Mouse (Mus musculus) common myeloid progenitor, adult 5-6 weeks (primary cell): ENCODE results near the gene Gabarapl2. TPM values are rescaled to one million over a fixed set of nuclear protein-coding genes. Genes with fewer than 3 reads are reported as not detected.

Experiments used
- ATAC-seq: replicated peaks from 2 replicates; pipeline ENCODE4 v1.8.0; 2016; ENCODE audit warnings: low read depth, mild to moderate bottlenecking, moderate TSS enrichment, inconsistent platforms; ENCODE audit not compliant: poor library complexity, severe bottlenecking
- total RNA-seq: library from RNA; stranded (forward); fragments of 200-1000, 187-1606 nt; gene quantifications from 2 replicates; pipeline ENCODE4 v1.2.3, GENCODE M21; 2017

Gene Gabarapl2
- total RNA-seq, 1 experiment from 2014 or later = 28.6 TPM

- ATAC-seq = no peak
Observed at GRCm38 (mm10) chr8:111963546-111963945, 23.0 kb downstream of the Gabarapl2 start.

GRCm38 (mm10) chr8:111964351-111964750, 23.8 kb downstream of the Gabarapl2 start:
- no peak for ATAC-seq

GRCm38 (mm10) chr8:111964849-111965561, 24.5 kb downstream of the Gabarapl2 start:
- no peak for ATAC-seq

GRCm38 (mm10) chr8:111967246-111967870, 26.9 kb downstream of the Gabarapl2 start:
- ATAC-seq = peak; percentile 93

- no peak for ATAC-seq
Observed at GRCm38 (mm10) chr8:111968541-111968940, 28.0 kb downstream of the Gabarapl2 start.

GRCm38 (mm10) chr8:111968991-111969390, 28.5 kb downstream of the Gabarapl2 start:
- no peak for ATAC-seq

GRCm38 (mm10) chr8:111974138-111974537, 33.6 kb downstream of the Gabarapl2 start:
- no peak for ATAC-seq

- ATAC-seq = no peak
Observed at GRCm38 (mm10) chr8:111975706-111976105, 35.2 kb downstream of the Gabarapl2 start.

- ATAC-seq = peak; percentile 32
Observed at GRCm38 (mm10) chr8:111976326-111976725, 35.8 kb downstream of the Gabarapl2 start.

- no peak for ATAC-seq
Observed at GRCm38 (mm10) chr8:111978147-111978546, 37.6 kb downstream of the Gabarapl2 start.

GRCm38 (mm10) chr8:111982116-111982515, 41.6 kb downstream of the Gabarapl2 start:
- ATAC-seq = 0 out of 2 replicates have a peak, but pooled peaks have one; percentile 15

GRCm38 (mm10) chr8:111984511-111984910, 44.0 kb downstream of the Gabarapl2 start:
- ATAC-seq = no peak

- peak; percentile 74 for ATAC-seq
Observed at GRCm38 (mm10) chr8:111989911-111990310, 49.4 kb downstream of the Gabarapl2 start.

GRCm38 (mm10) chr8:111991278-111991677, 50.8 kb downstream of the Gabarapl2 start:
- no peak for ATAC-seq

- ATAC-seq = peak; percentile 98
Observed at GRCm38 (mm10) chr8:111992013-111992702, 51.7 kb downstream of the Gabarapl2 start, which contains the start of gene Adat1. TSS of gene Adat1 (minus strand) at chr8:111992302.

- ATAC-seq = no peak
Observed at GRCm38 (mm10) chr8:111992703-111993039, 52.2 kb downstream of the Gabarapl2 start.

Other genes with a start within 250 kb of the Gabarapl2 start
- gene Ctrb1, start 249.7 kb upstream of the Gabarapl2 start, total RNA-seq = not detected in 2 replicates
- gene Bcar1, start 196.9 kb upstream of the Gabarapl2 start, total RNA-seq = not detected in 2 replicates
- gene Cfdp1, start 86.4 kb upstream of the Gabarapl2 start, total RNA-seq = 202 and 252 TPM in 2 replicates
- gene Tmem170, start 64.0 kb upstream of the Gabarapl2 start, total RNA-seq = 2.3 and 2.5 TPM in 2 replicates
- gene Chst5, start 30.3 kb upstream of the Gabarapl2 start, total RNA-seq = not detected in 2 replicates
- 1.5 and 3.6 TPM in 2 replicates for gene Tmem231, start 6.8 kb upstream of the Gabarapl2 start, total RNA-seq
- 3.8 and 6.0 TPM in 2 replicates for gene Adat1, start 51.6 kb downstream of the Gabarapl2 start, total RNA-seq
- 176 and 190 TPM in 2 replicates for gene Kars, start 70.6 kb downstream of the Gabarapl2 start, total RNA-seq
- 14.1 and 15.5 TPM in 2 replicates for gene Terf2ip, start 70.7 kb downstream of the Gabarapl2 start, total RNA-seq
- gene Gm6793, start 74.3 kb downstream of the Gabarapl2 start, total RNA-seq = 0.32 TPM in 1 of 2 replicates, not detected in the other